23 mouse cellular contexts compared by ENCODE assay signal in the genomic region with DNA sequence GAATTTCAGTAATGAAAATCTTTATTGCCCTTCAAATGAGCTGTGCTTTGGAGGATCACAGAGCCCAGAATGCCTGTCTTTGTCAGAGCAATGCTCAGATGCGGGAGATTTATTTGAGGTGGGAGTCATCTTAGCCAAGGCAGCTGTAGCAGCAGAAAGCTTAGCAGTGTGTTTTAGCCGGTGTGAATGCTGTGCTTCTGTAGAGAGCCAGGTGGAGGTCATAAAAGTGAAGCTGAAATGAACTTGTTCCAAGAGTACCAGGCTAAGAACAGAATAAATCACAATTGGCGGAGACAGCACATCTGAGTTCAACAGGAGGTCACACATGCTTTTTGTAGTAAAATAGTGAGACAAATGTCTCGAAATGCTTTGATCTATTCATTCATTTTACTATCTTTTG.
DNase-seq lines count a peak whose midpoint lies in the region; ATAC-seq lines count a peak whose summit lies in the region.
"Had no signal": no experiment of that assay in that cellular context is flagged by ENCODE, and none has a peak within 500 bp of the region (broad histone marks: within the 10 kb centered on the region; RNA-seq: fewer than 3 reads in every experiment).

No protein-coding gene starts in this region.

- WGBS in intestine, embryonic 14.5 days, result 23% methylated on average over 4 of the region's 4 CpGs
- 32% methylated on average over 4 of the region's 4 CpGs for WGBS in intestine, embryonic 15.5 days
- WGBS in midbrain, embryonic 15.5 days, result 64% methylated on average over 4 of the region's 4 CpGs
- 77% methylated on average over 4 of the region's 4 CpGs for WGBS in midbrain, embryonic 11.5 days
- 31% methylated on average over 4 of the region's 4 CpGs for WGBS in neural tube, embryonic 13.5 days
- WGBS in hindbrain, embryonic 14.5 days, result 66% methylated on average over 4 of the region's 4 CpGs

- H3K4me2 ChIP-seq in intestine, embryonic 14.5 days (ENCODE audit: low read length), result no peak overlapping the region
- no peak overlapping the region for H3K4me2 ChIP-seq in intestine, embryonic 15.5 days (replicated peaks)
- H3K4me2 ChIP-seq in midbrain, embryonic 15.5 days, result no peak overlapping the region
- H3K4me2 ChIP-seq in midbrain, embryonic 11.5 days, result no peak overlapping the region
- no peak overlapping the region for H3K4me2 ChIP-seq in neural tube, embryonic 13.5 days
- H3K4me2 ChIP-seq in hindbrain, embryonic 14.5 days (replicated peaks), result no peak overlapping the region
- H3K4me2 ChIP-seq: embryonic facial prominence, embryonic 13.5 days; limb, embryonic 15.5 days; liver, embryonic 15.5 days; stomach, embryonic 15.5 days had no signal

- no peak overlapping the region for H3K27ac ChIP-seq in intestine, embryonic 14.5 days (ENCODE audit: low read depth)
- no peak overlapping the region for H3K27ac ChIP-seq in intestine, embryonic 15.5 days
- H3K27ac ChIP-seq in midbrain, embryonic 15.5 days, result 0 out of 2 replicates have a peak overlapping the region, but pooled peaks have one; percentile 5
- no peak overlapping the region for H3K27ac ChIP-seq in midbrain, embryonic 11.5 days (ENCODE audit: low read depth, low read length)
- no peak overlapping the region for H3K27ac ChIP-seq in neural tube, embryonic 13.5 days (replicated peaks)
- no peak overlapping the region for H3K27ac ChIP-seq in hindbrain, embryonic 14.5 days
- H3K27ac ChIP-seq: embryonic facial prominence, embryonic 13.5 days; gastrocnemius, adult 2 months; heart, embryonic 10.5 days; limb, embryonic 15.5 days; liver, embryonic 15.5 days; stomach, embryonic 15.5 days had no signal

- H3K9me3 ChIP-seq in intestine, embryonic 14.5 days (ENCODE audit: control insufficient read depth, low read length), result no peaks in the 10 kb centered on the region
- H3K9me3 ChIP-seq in intestine, embryonic 15.5 days, result no peaks in the 10 kb centered on the region
- H3K9me3 ChIP-seq in midbrain, embryonic 15.5 days, result no peaks in the 10 kb centered on the region
- no peaks in the 10 kb centered on the region for H3K9me3 ChIP-seq in midbrain, embryonic 11.5 days (ENCODE audit: control insufficient read depth, low read length)
- H3K9me3 ChIP-seq in neural tube, embryonic 13.5 days, result no peaks in the 10 kb centered on the region
- no peaks in the 10 kb centered on the region for H3K9me3 ChIP-seq in hindbrain, embryonic 14.5 days (ENCODE audit: control insufficient read depth, low read length)
- H3K9me3 ChIP-seq: embryonic facial prominence, embryonic 13.5 days; heart, embryonic 10.5 days; limb, embryonic 15.5 days; liver, embryonic 15.5 days; stomach, embryonic 15.5 days had no signal

- no peaks in the 10 kb centered on the region for H3K36me3 ChIP-seq in intestine, embryonic 14.5 days (ENCODE audit: control insufficient read depth, insufficient read depth, low read length)
- no peaks in the 10 kb centered on the region for H3K36me3 ChIP-seq in intestine, embryonic 15.5 days
- H3K36me3 ChIP-seq in midbrain, embryonic 15.5 days (replicated peaks), result no peaks in the 10 kb centered on the region
- H3K36me3 ChIP-seq in midbrain, embryonic 11.5 days (ENCODE audit: control insufficient read depth, insufficient read depth, low read length), result no peaks in the 10 kb centered on the region
- no peaks in the 10 kb centered on the region for H3K36me3 ChIP-seq in neural tube, embryonic 13.5 days
- no peaks in the 10 kb centered on the region for H3K36me3 ChIP-seq in hindbrain, embryonic 14.5 days (replicated peaks; ENCODE audit: control insufficient read depth, insufficient read depth)
- H3K36me3 ChIP-seq: embryonic facial prominence, embryonic 13.5 days; heart, embryonic 10.5 days; limb, embryonic 15.5 days; liver, embryonic 15.5 days; stomach, embryonic 15.5 days had no signal

- DNase-seq in intestine, embryonic 14.5 days (ENCODE audit: low spot score), result peak; percentile 52
- no peak for DNase-seq in midbrain, embryonic 11.5 days (ENCODE audit: low spot score, missing footprints)
- peak; percentile 31 for DNase-seq in hindlimb bud, embryonic 11.5 days (ENCODE audit: extremely low spot score, low read depth, low spot score)
- no peak for DNase-seq in left cerebral cortex, postnatal 36 days (ENCODE audit: low spot score in 2 of 2)
- no peak for DNase-seq in hindbrain, embryonic 14.5 days (ENCODE audit: low spot score)
- DNase-seq: adrenal gland, postnatal 25 days; cerebellum, adult 2 months; cerebellum, postnatal 36 days; gastrocnemius, adult 2 months; right cerebral cortex, postnatal 25 days; thymus, adult 18-20 months had no signal

- no peak for ATAC-seq in intestine, embryonic 14.5 days (replicated peaks; ENCODE audit: low FRiP score, low TSS enrichment, low read depth)
- ATAC-seq in intestine, embryonic 15.5 days, result no peak
- no peak for ATAC-seq in midbrain, embryonic 15.5 days (replicated peaks)
- no peak for ATAC-seq in midbrain, embryonic 11.5 days (ENCODE audit: low FRiP score)
- ATAC-seq in neural tube, embryonic 13.5 days (ENCODE audit: low read depth), result peak; percentile 63; the same call in 1 of the 2 replicates
- ATAC-seq in hindbrain, embryonic 14.5 days (ENCODE audit: low FRiP score), result no peak
- ATAC-seq: CD4-positive, CD25-positive, alpha-beta regulatory T cell, adult 4 months; forebrain, embryonic 16.5 days; inflammation-experienced regulatory T-cells, adult 6 months; lung, postnatal 0 days had no signal

- no peak overlapping the region for H3K4me3 ChIP-seq in intestine, embryonic 14.5 days (ENCODE audit: low read depth, low read length)
- H3K4me3 ChIP-seq in intestine, embryonic 15.5 days (replicated peaks), result no peak overlapping the region
- H3K4me3 ChIP-seq in midbrain, embryonic 15.5 days, result no peak overlapping the region
- no peak overlapping the region for H3K4me3 ChIP-seq in midbrain, embryonic 11.5 days (ENCODE audit: low read depth, low read length)
- no peak overlapping the region for H3K4me3 ChIP-seq in neural tube, embryonic 13.5 days
- H3K4me3 ChIP-seq in hindbrain, embryonic 14.5 days (replicated peaks; ENCODE audit: low read length), result no peak overlapping the region
- H3K4me3 ChIP-seq: embryonic facial prominence, embryonic 13.5 days; gastrocnemius, adult 2 months; heart, embryonic 10.5 days; limb, embryonic 15.5 days; liver, embryonic 15.5 days; stomach, embryonic 15.5 days had no signal

- H3K27me3 ChIP-seq in intestine, embryonic 14.5 days (replicated peaks; ENCODE audit: control insufficient read depth, insufficient read depth, low read length), result no peaks in the 10 kb centered on the region
- no peaks in the 10 kb centered on the region for H3K27me3 ChIP-seq in intestine, embryonic 15.5 days (replicated peaks)
- no peaks in the 10 kb centered on the region for H3K27me3 ChIP-seq in midbrain, embryonic 15.5 days (replicated peaks)
- H3K27me3 ChIP-seq in midbrain, embryonic 11.5 days (ENCODE audit: control insufficient read depth, insufficient read depth, low read length), result no peaks in the 10 kb centered on the region
- no peaks in the 10 kb centered on the region for H3K27me3 ChIP-seq in neural tube, embryonic 13.5 days
- H3K27me3 ChIP-seq in hindbrain, embryonic 14.5 days (ENCODE audit: control insufficient read depth, insufficient read depth, low read length), result no peaks in the 10 kb centered on the region
- H3K27me3 ChIP-seq: embryonic facial prominence, embryonic 13.5 days; limb, embryonic 15.5 days; liver, embryonic 15.5 days; stomach, embryonic 15.5 days had no signal

- intact Hi-C loops in left cerebral cortex, postnatal 36 days (cut with DNase I), result no loop called here

- H3K9ac ChIP-seq in intestine, embryonic 14.5 days (ENCODE audit: low read length), result no peak overlapping the region
- H3K9ac ChIP-seq in intestine, embryonic 15.5 days, result no peak overlapping the region
- H3K9ac ChIP-seq in midbrain, embryonic 15.5 days, result no peak overlapping the region
- no peak overlapping the region for H3K9ac ChIP-seq in midbrain, embryonic 11.5 days (ENCODE audit: low read length)
- H3K9ac ChIP-seq in neural tube, embryonic 13.5 days, result no peak overlapping the region
- H3K9ac ChIP-seq in hindbrain, embryonic 14.5 days, result no peak overlapping the region
- H3K9ac ChIP-seq: embryonic facial prominence, embryonic 13.5 days; limb, embryonic 15.5 days; liver, embryonic 15.5 days; stomach, embryonic 15.5 days had no signal

- H3K4me1 ChIP-seq in intestine, embryonic 14.5 days (replicated peaks; ENCODE audit: control insufficient read depth, insufficient read depth, low read length), result no peaks in the 10 kb centered on the region
- H3K4me1 ChIP-seq in intestine, embryonic 15.5 days (replicated peaks), result no peaks in the 10 kb centered on the region
- H3K4me1 ChIP-seq in midbrain, embryonic 15.5 days, result no peaks in the 10 kb centered on the region
- no peaks in the 10 kb centered on the region for H3K4me1 ChIP-seq in midbrain, embryonic 11.5 days (ENCODE audit: control insufficient read depth, insufficient read depth, low read length)
- H3K4me1 ChIP-seq in neural tube, embryonic 13.5 days (replicated peaks), result peaks cover 3% of the 10 kb centered on the region; the same call in 1 of the 2 replicates
- H3K4me1 ChIP-seq in hindbrain, embryonic 14.5 days (replicated peaks; ENCODE audit: control insufficient read depth, insufficient read depth, low read length), result no peaks in the 10 kb centered on the region
- H3K4me1 ChIP-seq: embryonic facial prominence, embryonic 13.5 days; heart, embryonic 10.5 days; limb, embryonic 15.5 days; liver, embryonic 15.5 days; stomach, embryonic 15.5 days had no signal

Comparison
In these comparisons a context has a peak if more than half of its experiments do, and no peak if none do; other contexts are left out.
1. DNase-seq: peak in intestine, embryonic 14.5 days (single experiment) and hindlimb bud, embryonic 11.5 days (single experiment); none in midbrain, embryonic 11.5 days (single experiment), left cerebral cortex, postnatal 36 days (0 of 2) and hindbrain, embryonic 14.5 days (single experiment).